Mouse (Mus musculus) heart, adult 2 months (tissue): ENCODE measurements around the gene Ripk4.

Experiments used
- CTCF ChIP-seq: fragments of 200-600 bp; IDR thresholded peaks from 2 replicates; pipeline ENCODE4 v1.8.1; 2022; ENCODE audit warnings: antibody characterized with exemption, mild to moderate bottlenecking, moderate library complexity
- EP300 ChIP-seq: fragments of 200-500 bp; IDR thresholded peaks from 2 replicates; pipeline ENCODE4 v1.6.1; 2011; ENCODE audit warnings: low read depth, low read length, control low read depth; ENCODE audit not compliant: insufficient read depth
- POLR2A ChIP-seq: fragments of 200-500 bp; IDR thresholded peaks from 2 replicates; pipeline ENCODE4 v1.6.1; 2011; ENCODE audit warnings: mild to moderate bottlenecking, low read depth, low read length, control low read depth; ENCODE audit not compliant: insufficient read depth

- no peak for TF ChIP-seq CTCF
- TF ChIP-seq EP300: no peak
- TF ChIP-seq POLR2A: no peak
Measured at GRCm38 (mm10) chr16:97761782-97762181, 1.8 kb downstream of the Ripk4 start.
